Mouse (Mus musculus) gastrocnemius, adult 18-20 months (tissue): Measurements from ENCODE around the gene Mrpl17. TPM values are rescaled to one million over a fixed set of nuclear protein-coding genes. Genes with fewer than 3 reads are reported as not detected.

Experiments
- total RNA-seq, 2 experiments: library from RNA; stranded (reverse); gene quantifications; 2 replicates each; pipeline ENCODE4 v1.2.3; 2021

Mrpl17 gene
- total RNA-seq, 2 experiments from 2014 or later: 103 to 104 TPM

Other genes starting within 250 kb of the Mrpl17 start
- gene Apbb1, start 229.4 kb downstream of the Mrpl17 start, total RNA-seq: 1 to 10 TPM; 7.4 to 7.5 TPM
- gene Hpx, start 211.0 kb downstream of the Mrpl17 start, total RNA-seq: 1 to 10 TPM in 1 of 2 experiments, not detected in 1; 1.6 TPM
- gene Trim3, start 177.5 kb downstream of the Mrpl17 start, total RNA-seq: 10 to 100 TPM; 12.6 to 13.8 TPM
- 10 to 100 TPM; 58.3 to 59.7 TPM for gene Timm10b, start 171.0 kb downstream of the Mrpl17 start, total RNA-seq
- 1 to 10 TPM; 5.3 to 7.4 TPM for gene Arfip2, start 170.7 kb downstream of the Mrpl17 start, total RNA-seq
- under 1 TPM; 0.57 to 0.98 TPM for gene Gm45799, start 170.5 kb downstream of the Mrpl17 start, total RNA-seq
- under 1 TPM; 0.14 to 0.33 TPM for gene Dnhd1, start 160.3 kb downstream of the Mrpl17 start, total RNA-seq
- 10 to 100 TPM; 38.4 to 44.4 TPM for gene Ilk, start 74.5 kb downstream of the Mrpl17 start, total RNA-seq
- gene Rrp8, start 73.7 kb downstream of the Mrpl17 start, total RNA-seq: 10 to 100 TPM in 1 of 2 experiments, 1 to 10 TPM in 1; 10.0 to 10.5 TPM
- 10 to 100 TPM; 89.8 to 98.3 TPM for gene Taf10, start 66.7 kb downstream of the Mrpl17 start, total RNA-seq
- gene Tpp1, start 58.9 kb downstream of the Mrpl17 start, total RNA-seq: 10 to 100 TPM; 41.7 to 52.2 TPM
- 1 to 10 TPM; 2.1 to 3.7 TPM for gene Dchs1, start 23.4 kb downstream of the Mrpl17 start, total RNA-seq
- 10 to 100 TPM in 1 of 2 experiments, 1 to 10 TPM in 1; 2.8 to 14.5 TPM for gene Gm4070, start 142.9 kb upstream of the Mrpl17 start, total RNA-seq